Mouse (Mus musculus) hindbrain, embryonic 11.5 days (tissue): Measurements from ENCODE around the gene Klhl2. TPM values are rescaled to one million over a fixed set of nuclear protein-coding genes. Genes with fewer than 3 reads are reported as not detected.

ENCODE experiments used
- ATAC-seq: fragments of 200-750 bp; cut with Nextera tagmentation; 2 replicates; pipeline ENCODE4 v1.8.0; 2017; ENCODE audit warnings: mild to moderate bottlenecking, moderate TSS enrichment, moderate library complexity; ENCODE audit not compliant: low FRiP score
- DNase-seq: peaks from one replicate; pipeline ENCODE4 v3.0.0-alpha.2; 2015; ENCODE audit warnings: low spot score
- H3K27ac ChIP-seq: fragments of 300-500 bp; sonication (generic); 2 replicates; pipeline ENCODE4 v1.5.1; 2014; ENCODE audit warnings: mild to moderate bottlenecking, low read depth, low read length
- H3K27me3 ChIP-seq: fragments of 300-500 bp; sonication (generic); 2 replicates; pipeline ENCODE4 v1.6.1; 2014; ENCODE audit warnings: mild to moderate bottlenecking, low read length, moderate library complexity, mixed read lengths; ENCODE audit not compliant: control insufficient read depth, insufficient read depth
- H3K36me3 ChIP-seq: fragments of 300-500 bp; sonication (generic); 2 replicates; pipeline ENCODE4 v1.6.1; 2014; ENCODE audit warnings: mild to moderate bottlenecking, low read length, moderate library complexity, mixed read lengths; ENCODE audit not compliant: control insufficient read depth, insufficient read depth
- H3K4me1 ChIP-seq: fragments of 300-500 bp; sonication (generic); replicated peaks from 2 replicates; pipeline ENCODE4 v1.6.1; 2014; ENCODE audit warnings: low read length, mixed read lengths; ENCODE audit not compliant: control insufficient read depth, insufficient read depth
- H3K4me2 ChIP-seq: fragments of 300-500 bp; sonication (generic); replicated peaks from 2 replicates; pipeline ENCODE4 v1.6.1; 2014; ENCODE audit warnings: mild to moderate bottlenecking, low read depth, low read length
- H3K4me3 ChIP-seq: fragments of 300-500 bp; sonication (generic); 2 replicates; pipeline ENCODE4 v1.5.1; 2014; ENCODE audit warnings: low read depth, low read length
- H3K9ac ChIP-seq: fragments of 300-500 bp; sonication (generic); 2 replicates; pipeline ENCODE4 v1.6.1; 2014; ENCODE audit warnings: low read depth, low read length
- H3K9me3 ChIP-seq: fragments of 300-500 bp; sonication (generic); 2 replicates; pipeline ENCODE4 v1.6.1; 2016; ENCODE audit warnings: low read length; ENCODE audit not compliant: control insufficient read depth
- WGBS: fragments of 180-500 bp; shearing (Covaris S2); extraction: QIAGEN DNeasy Blood & Tissue Kit; methylation state at CpG from one replicate; pipeline ENCODE4 v1.1.7; 2014; 5-methylcytosine and 5-hydroxymethylcytosine counted together
- polyA plus RNA-seq: library from polyadenylated mRNA; unstranded; fragments of >200 nt; fragmentation: Nextera tagmentation; extraction: Ambion mirVana; gene quantifications from 2 replicates; pipeline ENCODE4 v1.2.1, GENCODE M21; 2014

Klhl2 gene
- polyA plus RNA-seq, 1 experiment from 2014 or later: 14.9 TPM

- no peak for DNase-seq
- no peak for ATAC-seq
- H3K36me3 ChIP-seq: no peaks in the 10 kb centered on the region
- no peaks in the 10 kb centered on the region for H3K27me3 ChIP-seq
- 86% methylated on average over 4 of the region's 4 CpGs for WGBS
- no peaks in the 10 kb centered on the region for H3K4me1 ChIP-seq
- no peak overlapping the region for H3K4me2 ChIP-seq
- no peak overlapping the region for H3K4me3 ChIP-seq
- H3K9me3 ChIP-seq: no peaks in the 10 kb centered on the region
- no peak overlapping the region for H3K9ac ChIP-seq
- no peak overlapping the region for H3K27ac ChIP-seq
Observed at GRCm38 (mm10) chr8:64791250-64791881, 58.5 kb downstream of the Klhl2 start.

DNA sequence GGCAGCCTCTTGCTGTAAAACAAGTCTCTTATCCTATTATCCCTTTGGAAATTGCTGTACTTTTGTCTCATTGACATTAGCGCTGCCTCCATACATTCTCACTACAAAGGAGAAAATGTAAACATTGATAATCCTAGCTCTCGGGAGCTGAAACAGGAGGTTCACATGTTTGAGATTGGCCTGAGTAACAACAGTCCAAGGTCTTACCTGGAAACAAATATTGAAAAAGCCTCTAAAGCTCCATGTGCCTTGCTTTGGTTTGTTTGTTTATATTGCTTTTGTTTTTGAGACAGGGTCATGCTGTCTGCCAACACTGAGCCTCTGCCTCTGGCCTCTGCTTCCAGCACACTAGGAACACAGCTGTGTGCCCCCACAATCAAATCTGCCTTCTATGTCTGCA is 59.4 kb downstream of the Klhl2 start:
- DNase-seq: no peak
- Histone ChIP-seq H3K4me2 (no peak overlapping the region), H3K9me3 (no peaks in the 10 kb centered on the region), H3K27me3 (no peaks in the 10 kb centered on the region), H3K4me1 (no peaks in the 10 kb centered on the region), H3K4me3 (no peak overlapping the region), H3K9ac (no peak overlapping the region), H3K36me3 (no peaks in the 10 kb centered on the region), H3K27ac (no peak overlapping the region)
- WGBS: 78% methylated on average over 2 of the region's 2 CpGs
- no peak for ATAC-seq

DNA sequence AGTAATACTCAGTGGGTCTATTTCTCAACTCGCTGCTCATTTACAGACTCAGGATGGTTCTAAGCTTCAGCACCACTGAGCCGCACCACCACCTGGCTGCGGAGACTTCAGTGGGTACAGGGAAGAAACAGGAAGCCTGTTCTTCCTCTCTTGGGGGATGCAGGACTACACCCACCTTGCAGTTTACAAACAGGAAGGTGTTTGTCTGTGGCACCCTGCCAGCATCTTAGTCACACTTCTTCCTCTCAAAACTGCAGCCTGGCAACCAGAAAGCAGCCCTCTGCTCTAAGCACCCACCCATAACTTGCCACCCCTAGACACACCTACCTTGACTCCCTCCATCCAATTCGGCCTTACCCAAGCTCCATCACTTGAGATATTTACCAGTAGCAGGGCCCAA is 61.1 kb downstream of the Klhl2 start:
- Histone ChIP-seq H3K36me3 (no peaks in the 10 kb centered on the region), H3K27ac (no peak overlapping the region), H3K4me1 (no peaks in the 10 kb centered on the region), H3K9ac (no peak overlapping the region), H3K4me3 (no peak overlapping the region), H3K27me3 (no peaks in the 10 kb centered on the region), H3K4me2 (no peak overlapping the region), H3K9me3 (no peaks in the 10 kb centered on the region)
- ATAC-seq (no peak), DNase-seq (no peak)
- 91% methylated on average over 4 of the region's 4 CpGs for WGBS

DNA sequence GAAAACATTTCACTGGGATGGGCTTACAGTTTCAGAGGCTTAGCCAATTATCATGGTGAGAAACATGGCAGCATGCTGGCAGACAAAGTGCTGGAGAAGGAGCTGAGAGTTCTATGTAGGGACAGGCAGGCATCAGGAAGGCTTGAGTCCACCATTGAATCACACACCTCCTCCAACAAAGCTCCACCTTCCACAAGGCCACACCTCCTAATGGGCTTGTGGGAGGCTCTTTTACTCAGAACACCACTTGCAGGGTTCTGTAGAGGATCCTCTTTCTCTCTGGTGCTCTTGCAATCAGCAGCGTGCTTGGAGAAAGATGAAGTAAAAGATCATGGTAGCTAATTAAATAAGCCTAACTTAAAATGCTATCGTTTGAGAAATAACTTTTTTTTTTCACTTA is 63.0 kb downstream of the Klhl2 start:
- DNase-seq (no peak), ATAC-seq (no peak)
- H3K27me3 ChIP-seq: no peaks in the 10 kb centered on the region
- 92% methylated on average over 2 of the region's 2 CpGs for WGBS
- no peaks in the 10 kb centered on the region for H3K9me3 ChIP-seq
- no peak overlapping the region for H3K27ac ChIP-seq
- no peaks in the 10 kb centered on the region for H3K36me3 ChIP-seq
- no peak overlapping the region for H3K4me2 ChIP-seq
- H3K4me3 ChIP-seq: no peak overlapping the region
- no peak overlapping the region for H3K9ac ChIP-seq
- H3K4me1 ChIP-seq: no peaks in the 10 kb centered on the region

DNA sequence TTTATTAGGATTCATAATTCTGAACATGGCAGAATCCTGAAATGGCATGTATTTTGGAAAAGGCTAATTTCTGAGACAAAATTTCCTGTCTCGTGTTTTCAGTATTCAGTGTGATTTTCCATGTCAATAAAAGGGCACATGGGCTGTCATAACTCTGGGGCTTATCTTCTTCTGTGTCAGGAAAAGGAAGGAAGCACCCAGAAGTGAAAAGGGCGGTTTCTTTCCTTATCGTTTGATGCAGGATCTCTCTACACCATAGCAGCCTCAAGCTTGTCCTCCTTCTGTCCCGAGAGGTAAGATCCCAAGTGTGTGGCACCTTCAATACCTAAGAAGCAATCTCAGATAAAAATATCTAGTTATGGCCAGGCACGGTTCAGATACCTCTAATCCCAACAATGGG is 65.6 kb downstream of the Klhl2 start:
- Histone ChIP-seq H3K9ac (no peak overlapping the region), H3K9me3 (no peaks in the 10 kb centered on the region), H3K27ac (no peak overlapping the region), H3K4me2 (no peak overlapping the region), H3K27me3 (no peaks in the 10 kb centered on the region), H3K36me3 (no peaks in the 10 kb centered on the region), H3K4me3 (no peak overlapping the region), H3K4me1 (no peaks in the 10 kb centered on the region)
- DNase-seq: no peak
- 93% methylated on average over 5 of the region's 5 CpGs for WGBS
- no peak for ATAC-seq

GRCm38 (mm10) chr8:64781947-64782346 is 67.9 kb downstream of the Klhl2 start:
- ATAC-seq: no peak
- 92% methylated on average over 6 of the region's 6 CpGs for WGBS
- H3K9ac ChIP-seq: no peak overlapping the region

DNA sequence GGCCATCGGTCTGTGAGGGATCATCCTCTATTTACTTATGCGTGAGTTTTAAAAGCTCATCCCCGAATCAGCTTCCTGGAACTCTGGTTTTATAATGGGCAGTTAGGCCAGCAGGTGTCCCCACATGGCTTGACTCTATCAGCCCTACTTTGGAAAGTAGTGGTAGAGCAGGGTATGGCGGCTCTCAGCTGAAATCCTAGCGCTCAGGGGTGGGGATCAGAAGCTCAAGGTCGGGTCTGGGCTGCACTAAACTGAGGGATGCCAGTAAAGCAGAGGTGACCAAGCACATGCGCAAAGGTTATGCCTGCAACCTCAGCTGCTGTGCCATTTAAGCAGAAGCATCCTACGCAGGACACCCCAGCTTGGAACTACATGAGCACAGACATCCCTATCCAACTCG is 71.9 kb downstream of the Klhl2 start:
- H3K9me3 ChIP-seq: no peaks in the 10 kb centered on the region
- H3K4me3 ChIP-seq: no peak overlapping the region
- ATAC-seq: no peak
- WGBS: 78% methylated on average over 9 of the region's 9 CpGs
- no peaks in the 10 kb centered on the region for H3K4me1 ChIP-seq
- no peaks in the 10 kb centered on the region for H3K36me3 ChIP-seq
- H3K27me3 ChIP-seq: no peaks in the 10 kb centered on the region
- H3K9ac ChIP-seq: no peak overlapping the region
- H3K4me2 ChIP-seq: no peak overlapping the region
- DNase-seq: no peak
- H3K27ac ChIP-seq: no peak overlapping the region

More at GRCm38 (mm10) chr8:64781947-64782346, 67.9 kb downstream of the Klhl2 start:
- H3K27ac ChIP-seq: no peak overlapping the region
- H3K36me3 ChIP-seq: no peaks in the 10 kb centered on the region
- H3K27me3 ChIP-seq: no peaks in the 10 kb centered on the region
- no peak for DNase-seq
- H3K4me3 ChIP-seq: no peak overlapping the region
- no peak overlapping the region for H3K4me2 ChIP-seq
- no peaks in the 10 kb centered on the region for H3K4me1 ChIP-seq
- H3K9me3 ChIP-seq: no peaks in the 10 kb centered on the region

DNA sequence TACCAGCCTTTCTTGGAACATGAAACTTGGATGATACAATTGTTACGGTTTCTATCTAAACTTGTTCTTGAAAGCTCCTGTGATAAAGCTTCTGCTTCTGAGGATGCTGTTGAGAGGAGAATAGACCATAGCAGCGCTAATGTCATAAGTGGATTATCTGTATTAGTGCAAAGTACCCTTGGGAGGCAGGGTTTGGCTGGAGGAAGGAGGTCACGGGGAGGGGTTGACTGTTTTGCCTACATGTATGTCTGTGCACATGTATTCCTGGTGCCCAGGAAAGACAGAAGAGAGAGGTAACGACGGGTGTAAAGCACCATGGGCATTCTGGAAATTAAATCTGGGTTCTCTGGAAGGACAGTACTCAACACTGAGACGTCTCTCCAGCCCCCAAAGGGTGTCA is 75.7 kb downstream of the Klhl2 start:
- H3K9me3 ChIP-seq: no peaks in the 10 kb centered on the region
- H3K4me1 ChIP-seq: no peaks in the 10 kb centered on the region
- H3K9ac ChIP-seq: no peak overlapping the region
- ATAC-seq (no peak), DNase-seq (no peak)
- no peaks in the 10 kb centered on the region for H3K36me3 ChIP-seq
- 96% methylated on average over 6 of the region's 6 CpGs for WGBS
- H3K4me2 ChIP-seq: no peak overlapping the region
- no peak overlapping the region for H3K4me3 ChIP-seq
- no peaks in the 10 kb centered on the region for H3K27me3 ChIP-seq
- H3K27ac ChIP-seq: no peak overlapping the region

DNA sequence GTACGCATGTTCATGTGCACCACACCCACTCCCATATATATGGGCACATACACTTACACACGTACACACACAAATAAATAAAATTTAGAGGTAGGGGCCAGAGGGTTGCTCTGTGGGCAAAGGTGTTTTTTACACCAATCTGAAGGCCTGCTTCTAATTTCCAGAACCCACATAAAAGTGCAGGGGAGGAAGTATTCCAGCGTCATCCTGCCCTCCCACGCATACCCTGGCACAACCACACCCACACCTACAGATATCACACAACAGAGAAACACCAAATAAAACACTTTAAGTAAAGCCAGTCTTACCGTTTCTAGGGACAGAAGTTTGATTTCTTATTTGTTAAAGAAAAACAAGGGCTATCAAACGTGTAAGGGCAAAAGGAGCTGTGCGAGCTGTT is 79.0 kb downstream of the Klhl2 start:
- Histone ChIP-seq H3K36me3 (no peaks in the 10 kb centered on the region), H3K4me1 (no peaks in the 10 kb centered on the region), H3K27me3 (no peaks in the 10 kb centered on the region), H3K9me3 (no peaks in the 10 kb centered on the region), H3K9ac (no peak overlapping the region), H3K27ac (no peak overlapping the region), H3K4me2 (no peak overlapping the region), H3K4me3 (no peak overlapping the region)
- DNase-seq (no peak), ATAC-seq (no peak)
- WGBS: 92% methylated on average over 7 of the region's 7 CpGs
